Mouse (Mus musculus) embryo, embryonic 10.5 days (tissue): ENCODE results near the gene Pip4k2a.

Experiments
- DNase-seq: peaks from one replicate; pipeline ENCODE4 v3.0.0-alpha.2; 2015; ENCODE audit warnings: low spot score

Gene Pip4k2a

DNA sequence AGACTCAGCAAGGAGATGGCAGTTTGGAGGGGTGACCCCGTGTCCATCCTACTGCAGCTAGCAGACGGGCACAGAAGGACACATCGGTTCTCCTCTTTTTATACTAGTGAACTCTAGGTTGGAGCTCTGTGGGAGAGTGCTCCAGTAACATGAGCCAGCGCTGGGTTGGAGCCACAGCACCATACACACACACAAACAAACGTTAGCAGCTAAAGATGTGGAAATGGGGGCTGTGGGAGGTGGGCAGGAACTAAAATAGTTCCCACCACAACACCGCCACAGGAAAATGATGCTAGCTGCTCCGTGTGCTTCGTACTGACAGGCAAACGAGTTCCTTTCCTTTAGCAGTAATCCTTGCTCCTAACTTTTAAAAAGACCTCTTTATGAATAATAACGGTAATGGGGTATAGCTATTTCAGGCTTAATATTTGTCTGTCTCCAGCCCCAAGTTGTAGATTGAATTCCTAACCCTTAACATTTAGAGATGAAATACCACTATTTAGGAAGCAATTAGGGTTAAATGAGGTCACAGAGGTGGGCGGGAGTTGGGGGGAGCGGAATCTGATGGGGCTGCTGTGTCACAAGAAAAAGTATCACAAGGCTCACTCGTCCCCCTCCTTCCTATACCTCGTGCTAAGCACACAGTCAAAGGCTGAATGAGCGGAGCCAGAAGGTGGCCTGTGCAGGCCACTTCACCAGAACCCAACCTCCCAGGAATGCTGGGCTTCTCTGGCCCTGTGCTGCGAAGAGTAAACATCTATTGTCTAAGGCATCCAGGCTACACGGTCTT is 73.9 kb downstream of the Pip4k2a start:
- no peak for DNase-seq

DNA sequence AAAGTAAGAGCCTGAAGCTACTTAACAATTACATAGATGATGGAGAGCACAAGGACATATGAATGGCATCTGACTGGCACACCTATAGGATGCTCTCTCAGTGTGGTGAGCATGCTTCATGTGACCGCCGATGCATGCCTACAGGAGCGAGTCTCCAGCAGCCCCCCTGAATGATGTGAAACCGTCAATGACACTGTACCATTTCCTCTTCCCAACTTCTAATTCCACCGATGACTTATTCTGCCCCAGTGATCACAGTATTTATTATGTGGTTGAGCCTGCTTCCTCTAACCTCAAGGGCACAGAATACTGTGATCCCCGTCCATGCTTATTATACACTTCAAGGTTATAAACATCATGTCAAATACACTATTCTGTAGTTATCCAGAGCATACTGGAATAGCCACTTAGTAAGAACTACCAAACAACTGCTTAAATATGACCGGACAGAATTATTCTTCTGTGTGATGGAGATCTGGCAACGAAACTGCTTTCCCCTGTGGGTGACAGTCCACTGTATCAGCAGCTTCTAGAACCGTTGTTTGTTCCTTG is 74.8 kb downstream of the Pip4k2a start:
- DNase-seq, result no peak

DNA sequence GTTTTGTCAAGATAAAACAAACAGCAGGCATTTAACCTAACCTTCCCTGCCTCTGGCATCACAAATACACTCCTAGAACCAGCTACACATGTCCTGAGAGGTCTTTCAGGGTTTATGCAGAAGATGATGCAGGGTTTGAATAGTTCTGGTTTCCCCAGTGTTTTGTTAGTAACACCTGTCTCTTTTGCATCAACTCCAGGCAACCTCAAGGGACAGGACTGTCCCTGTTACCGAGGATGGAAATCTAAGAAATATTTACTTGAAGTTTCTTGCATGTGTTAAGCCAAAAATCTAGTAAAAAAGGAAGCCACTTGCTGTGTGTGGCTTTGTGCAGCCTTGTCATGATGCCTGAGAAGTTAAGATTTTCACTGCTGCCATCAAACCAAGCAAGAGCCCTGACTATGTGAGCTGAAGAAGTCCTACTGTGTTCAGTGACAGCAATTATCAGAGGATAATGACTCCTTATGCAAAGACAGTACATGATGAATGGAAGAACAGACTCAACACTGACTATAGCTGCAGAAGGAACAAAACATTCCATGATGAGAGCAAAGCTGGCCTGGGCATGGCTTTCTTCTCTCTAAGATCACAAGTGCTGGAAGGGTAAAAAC is 76.3 kb downstream of the Pip4k2a start:
- no peak for DNase-seq

DNA sequence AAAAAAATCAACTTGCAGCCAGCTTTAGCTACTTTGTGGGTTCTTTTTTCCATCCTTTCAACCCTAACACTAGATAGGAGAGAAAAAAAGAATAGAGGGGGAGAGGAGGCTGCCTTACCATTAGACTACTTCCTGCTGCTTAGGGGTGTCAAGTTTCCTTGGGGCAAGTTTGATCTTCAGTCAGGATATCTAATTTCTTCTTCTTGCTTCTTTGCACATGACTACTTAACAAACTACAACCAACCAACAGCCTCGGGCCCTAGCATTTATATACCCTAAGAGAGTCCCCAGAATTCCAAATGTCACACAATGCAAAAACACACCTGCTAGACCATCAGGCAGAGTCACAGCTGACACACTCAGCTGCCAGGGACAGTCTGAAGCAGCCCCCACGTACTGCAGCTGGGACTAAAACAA is 77.5 kb downstream of the Pip4k2a start:
- no peak for DNase-seq

DNA sequence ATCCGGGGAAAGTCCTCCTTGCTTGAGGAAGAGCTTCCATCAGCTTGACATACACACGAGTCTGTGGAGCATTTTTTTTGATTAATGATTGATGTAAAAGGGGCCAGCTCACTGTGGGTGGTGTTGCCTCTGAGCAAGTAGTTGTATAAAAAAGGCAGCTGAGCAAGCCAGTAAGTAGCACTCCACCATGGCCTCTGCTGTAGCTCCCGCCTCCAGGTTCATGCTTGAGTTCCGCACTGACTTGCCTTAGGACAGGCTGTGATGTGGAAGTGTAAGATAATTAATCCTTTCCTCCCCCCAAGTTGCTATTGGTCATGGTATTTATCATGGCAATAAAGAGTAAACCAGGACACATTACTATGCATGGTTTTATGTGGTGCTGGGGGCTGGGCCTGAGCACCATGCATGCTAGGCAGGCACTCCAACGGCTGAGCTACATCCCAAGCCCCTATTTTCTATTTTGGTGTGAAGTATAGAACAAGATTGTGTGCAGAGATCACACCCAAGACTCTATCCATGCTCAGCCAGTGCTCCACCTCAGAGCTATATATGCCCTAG is 78.0 kb downstream of the Pip4k2a start:
- no peak for DNase-seq

DNA sequence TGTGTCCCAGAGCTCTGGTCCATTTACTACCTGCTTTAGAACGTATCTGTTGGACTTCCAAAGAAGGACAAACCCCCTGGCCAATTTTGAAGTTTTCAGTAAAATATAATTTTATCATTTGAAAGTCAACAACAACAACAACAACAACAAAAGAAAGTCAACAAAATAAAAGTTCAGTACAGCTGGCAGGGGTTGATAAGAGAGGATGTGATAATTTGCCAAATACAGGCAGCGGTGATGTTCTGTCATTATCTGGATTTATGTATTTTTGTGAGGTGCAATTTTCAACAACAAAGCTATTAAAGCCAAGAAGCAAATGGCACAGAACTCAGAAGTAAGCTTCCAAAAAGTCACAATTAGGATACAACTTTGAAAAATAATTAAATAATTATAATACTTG is 80.1 kb downstream of the Pip4k2a start:
- DNase-seq, result no peak

DNA sequence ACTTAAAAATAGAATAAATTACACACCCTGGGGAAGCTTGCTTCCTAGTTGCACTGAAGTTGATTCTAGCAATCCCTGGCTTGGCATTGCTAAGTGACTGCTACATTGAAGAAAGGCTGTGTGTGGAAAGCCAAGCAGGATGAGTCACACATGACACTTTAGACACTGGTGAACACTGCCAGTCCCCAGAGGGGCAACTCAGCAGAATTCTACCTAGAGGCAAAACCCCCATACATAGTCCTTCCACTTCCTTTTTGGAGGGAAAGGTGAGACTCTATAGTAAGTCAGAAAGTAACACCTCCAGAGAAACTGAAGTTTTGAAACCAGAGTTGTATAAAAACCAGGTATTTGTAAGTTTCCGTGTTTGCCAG is 80.6 kb downstream of the Pip4k2a start:
- DNase-seq, result no peak

DNA sequence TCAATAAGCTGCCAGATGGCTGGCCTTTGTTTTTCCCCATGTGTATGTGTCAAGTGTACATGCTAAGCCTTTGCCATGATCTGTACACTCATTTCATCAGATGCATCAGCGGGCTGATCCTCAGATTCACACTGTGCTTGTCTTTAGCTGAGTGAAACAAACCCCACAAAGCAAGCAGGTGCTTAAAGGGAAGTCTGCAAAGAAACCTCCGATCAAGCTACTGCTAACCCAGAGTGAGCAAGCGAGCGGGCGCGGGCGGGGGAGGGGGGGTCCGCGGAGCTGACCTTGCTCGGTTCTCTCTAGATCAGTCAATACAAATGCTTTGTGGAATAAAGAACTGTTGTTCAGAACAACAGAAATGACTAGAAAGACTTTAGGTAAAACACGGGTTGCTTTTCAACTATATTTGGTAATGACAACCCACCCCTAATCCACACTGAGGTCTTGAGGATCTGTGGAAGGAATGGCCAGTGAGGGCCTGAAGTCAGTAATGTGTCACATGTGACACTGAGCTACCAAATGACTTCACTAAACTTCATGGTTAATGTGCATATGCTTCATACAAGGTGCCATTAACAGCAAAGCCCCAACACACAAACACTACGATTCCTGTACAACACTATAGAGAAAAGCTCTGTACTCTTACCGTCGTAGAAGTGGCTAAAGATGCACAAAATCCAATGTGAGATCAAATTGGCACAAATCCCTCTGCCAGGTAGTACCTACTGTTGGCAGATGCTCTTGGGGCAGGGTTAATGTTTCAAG is 81.1 kb downstream of the Pip4k2a start:
- no peak for DNase-seq

DNA sequence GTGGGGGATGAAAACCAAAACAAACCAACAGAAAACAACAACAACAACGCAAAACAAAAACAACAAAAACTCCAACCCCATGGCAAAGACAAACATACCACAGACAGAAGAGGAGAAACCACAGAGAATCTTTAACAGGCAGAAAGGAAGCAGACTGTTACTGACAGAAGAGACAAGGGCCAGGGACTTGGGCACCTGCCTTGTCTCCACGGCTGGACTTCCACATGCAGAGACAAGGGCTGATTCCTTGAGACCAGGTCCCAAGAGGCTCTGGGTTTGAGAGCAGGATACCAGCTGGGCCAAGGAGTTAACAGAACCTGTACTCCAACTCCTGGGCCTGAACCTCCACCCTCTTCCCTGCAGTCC is 81.9 kb downstream of the Pip4k2a start:
- DNase-seq, result no peak

DNA sequence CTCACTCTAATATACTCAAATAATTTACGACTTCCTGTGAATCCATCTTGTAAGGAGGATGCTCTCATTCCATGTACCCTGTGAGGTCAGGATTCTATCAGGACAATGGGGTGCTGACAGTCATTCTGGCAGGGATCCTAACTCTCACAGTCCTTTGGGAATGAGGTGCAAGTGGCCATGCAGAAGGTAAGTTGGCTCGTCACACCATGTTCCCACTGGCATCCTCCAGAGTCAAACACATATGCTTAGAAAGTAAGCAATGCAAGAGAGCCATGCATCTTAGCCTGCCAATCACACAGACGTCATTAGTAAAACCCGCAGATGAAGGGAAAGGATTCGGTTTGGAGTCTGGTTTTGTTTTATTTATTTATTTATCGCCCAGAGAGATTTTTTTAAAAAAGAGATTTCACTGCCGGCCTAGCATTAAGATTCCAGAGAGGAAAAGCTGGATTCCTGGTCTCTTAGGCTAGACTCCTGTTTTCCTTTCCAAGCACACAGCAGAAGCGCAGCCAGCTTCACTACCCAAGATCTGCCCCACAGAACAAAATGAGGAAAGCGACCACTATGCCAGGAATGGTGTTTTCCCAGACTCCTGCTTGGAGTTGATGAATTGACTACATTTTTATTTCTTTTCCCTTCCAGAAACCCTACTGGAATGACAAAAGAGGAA is 82.4 kb downstream of the Pip4k2a start:
- no peak for DNase-seq

DNA sequence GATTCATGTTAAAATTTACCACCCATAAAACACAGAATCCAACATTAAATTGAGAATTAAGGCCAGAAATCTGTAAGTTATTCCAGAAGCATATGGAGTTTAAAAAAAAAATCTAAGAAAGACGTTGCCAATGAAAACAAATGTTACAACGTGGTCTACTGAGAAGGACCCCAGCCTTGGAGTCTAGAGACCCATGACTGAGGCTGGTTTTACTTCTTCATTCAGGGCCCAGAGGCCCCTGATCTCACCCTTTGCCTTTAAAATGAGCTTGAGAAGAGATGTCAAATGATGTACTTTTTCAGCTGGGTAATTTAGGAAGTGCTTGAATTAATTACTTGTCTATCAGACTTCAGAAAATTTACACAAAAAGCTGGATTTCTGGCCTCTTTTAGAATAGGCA is 83.2 kb downstream of the Pip4k2a start:
- DNase-seq, result no peak

DNA sequence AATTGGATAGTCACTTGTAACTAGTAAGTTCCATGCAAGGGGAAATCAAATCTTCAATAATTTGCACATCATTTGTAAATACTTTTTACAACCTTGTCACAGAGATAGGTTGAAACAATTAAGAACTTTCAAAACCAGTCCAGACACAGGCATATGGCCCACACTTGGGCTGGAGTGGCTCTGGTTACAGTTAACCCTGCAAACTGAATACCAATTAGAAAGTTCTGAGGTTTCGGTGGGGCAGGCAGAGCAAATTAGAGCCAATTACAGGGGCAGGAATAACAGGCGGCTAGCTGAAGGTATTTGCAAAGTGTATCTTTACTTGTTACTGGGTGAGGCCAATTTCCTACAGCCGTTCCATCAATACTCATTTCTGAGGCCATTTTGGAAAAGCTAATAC is 84.3 kb downstream of the Pip4k2a start:
- peak; percentile 28 for DNase-seq

DNA sequence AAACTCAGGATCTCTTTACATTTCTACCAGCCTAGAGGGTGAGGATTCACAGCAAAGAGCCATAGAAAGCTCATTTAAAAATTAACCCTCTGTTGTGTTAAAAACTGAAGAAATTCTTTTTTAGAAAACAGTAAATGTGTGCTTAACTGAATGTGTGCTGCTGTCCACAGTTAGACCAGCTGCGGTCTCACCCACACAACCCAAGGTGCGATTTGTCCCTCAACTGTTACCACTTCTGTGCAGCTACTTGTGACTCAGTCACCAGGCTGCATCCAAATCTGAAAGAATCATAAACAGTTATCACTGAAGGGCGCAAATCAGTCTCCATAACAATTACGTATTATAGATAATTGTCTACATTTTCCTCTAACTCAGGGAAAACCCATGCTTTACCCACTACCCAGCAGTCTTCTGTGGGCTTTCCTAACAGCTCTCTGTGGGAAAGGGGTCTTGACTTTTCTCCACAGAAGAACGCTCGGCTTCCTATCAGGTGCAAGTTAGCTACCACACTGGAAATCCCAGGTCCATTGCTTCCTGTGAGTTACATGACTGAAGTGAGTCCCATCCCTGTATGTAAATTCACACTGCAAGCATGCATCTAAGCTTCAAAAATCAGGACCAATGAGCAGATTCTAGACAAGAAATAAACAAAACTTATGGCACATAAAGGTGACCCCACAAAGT is 86.5 kb downstream of the Pip4k2a start:
- no peak for DNase-seq

DNA sequence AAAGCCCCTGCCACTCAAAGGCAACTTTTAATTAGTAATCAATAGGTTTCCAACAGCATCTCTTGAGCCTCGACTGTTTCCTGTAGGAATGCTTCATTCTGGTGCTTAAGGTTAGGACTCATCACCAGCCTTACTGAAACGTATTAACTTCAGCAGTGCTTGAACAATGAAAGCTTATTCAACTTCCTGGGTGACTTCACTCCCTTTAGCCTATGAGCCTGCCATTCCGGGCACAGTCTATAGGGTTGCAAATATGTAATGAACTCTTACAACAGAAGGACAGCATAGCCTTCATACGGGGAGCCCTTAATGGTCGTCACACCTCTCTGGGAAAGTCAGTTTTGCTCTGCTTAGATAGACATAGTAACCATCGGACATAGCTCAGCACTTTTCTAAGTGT is 87.7 kb downstream of the Pip4k2a start:
- DNase-seq, result no peak

DNA sequence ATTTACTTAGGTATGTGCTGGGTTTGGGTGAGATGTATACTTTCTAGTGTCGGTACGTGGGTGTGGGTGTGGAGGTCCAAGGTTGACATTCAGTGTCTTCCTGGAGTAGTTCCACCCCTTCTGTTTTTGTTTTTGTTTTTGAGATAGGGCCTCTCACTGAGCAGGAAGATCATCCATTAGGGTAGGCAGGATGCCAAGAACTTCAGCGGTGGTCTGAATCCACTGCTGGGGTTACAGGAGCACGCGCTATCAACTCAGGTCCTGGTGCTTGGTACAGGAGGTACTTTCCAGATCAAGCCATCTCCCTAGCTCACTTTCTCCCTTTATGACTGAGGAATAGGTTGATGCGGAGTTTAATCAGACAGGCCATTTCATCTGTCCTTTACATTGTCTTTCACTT is 88.2 kb downstream of the Pip4k2a start:
- DNase-seq, result no peak

DNA sequence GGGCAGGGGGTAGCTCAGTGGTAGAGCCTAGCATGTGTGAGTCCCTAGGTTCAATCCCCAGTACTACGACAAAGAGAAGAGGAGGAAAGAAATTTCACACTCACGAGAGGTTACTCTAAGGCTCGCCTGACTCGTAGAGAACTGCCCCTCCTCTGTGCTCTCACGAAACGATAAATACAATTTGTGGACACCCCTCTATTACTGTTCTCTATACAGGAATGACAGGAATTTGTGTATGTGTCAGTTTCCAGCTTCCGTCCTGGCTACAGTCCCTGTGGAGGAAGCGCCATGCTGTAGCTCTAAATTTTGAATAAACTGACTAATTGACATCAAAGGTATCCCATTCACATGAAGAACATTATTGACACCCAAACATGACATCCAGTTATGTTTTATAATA is 90.7 kb downstream of the Pip4k2a start:
- DNase-seq, result no peak

DNA sequence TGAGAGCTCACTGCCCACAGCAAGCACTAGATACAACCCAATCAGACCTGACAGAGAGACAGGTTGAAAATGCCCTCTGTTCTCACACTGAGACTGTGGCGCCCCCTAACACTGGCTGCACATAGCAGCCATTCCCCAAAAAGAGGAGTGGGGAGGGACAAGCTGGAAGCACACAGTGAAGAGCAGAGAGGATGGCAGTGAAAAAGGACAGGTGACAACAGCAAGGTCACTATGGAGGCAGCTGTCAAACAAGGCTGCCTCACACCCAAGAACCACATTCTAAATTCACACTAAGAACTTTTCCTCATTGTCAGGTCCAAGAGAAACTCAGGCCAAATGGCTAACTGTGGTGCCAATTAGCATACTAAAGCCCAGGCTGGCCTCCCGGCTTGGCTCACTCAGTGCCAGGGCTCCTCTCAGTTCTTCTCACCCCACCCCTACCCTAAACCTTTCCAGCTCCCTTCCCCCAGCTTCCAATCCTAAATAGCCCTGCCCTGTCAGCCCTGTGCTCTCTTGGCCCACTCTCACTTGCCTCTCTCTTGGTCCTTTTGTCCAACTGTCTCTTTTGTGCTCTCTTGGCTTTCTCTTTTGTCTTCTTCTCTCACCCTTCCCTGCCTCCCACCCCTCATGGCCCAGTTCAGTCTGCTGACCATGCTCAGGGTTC is 91.4 kb downstream of the Pip4k2a start:
- DNase-seq, result peak; percentile 22

DNA sequence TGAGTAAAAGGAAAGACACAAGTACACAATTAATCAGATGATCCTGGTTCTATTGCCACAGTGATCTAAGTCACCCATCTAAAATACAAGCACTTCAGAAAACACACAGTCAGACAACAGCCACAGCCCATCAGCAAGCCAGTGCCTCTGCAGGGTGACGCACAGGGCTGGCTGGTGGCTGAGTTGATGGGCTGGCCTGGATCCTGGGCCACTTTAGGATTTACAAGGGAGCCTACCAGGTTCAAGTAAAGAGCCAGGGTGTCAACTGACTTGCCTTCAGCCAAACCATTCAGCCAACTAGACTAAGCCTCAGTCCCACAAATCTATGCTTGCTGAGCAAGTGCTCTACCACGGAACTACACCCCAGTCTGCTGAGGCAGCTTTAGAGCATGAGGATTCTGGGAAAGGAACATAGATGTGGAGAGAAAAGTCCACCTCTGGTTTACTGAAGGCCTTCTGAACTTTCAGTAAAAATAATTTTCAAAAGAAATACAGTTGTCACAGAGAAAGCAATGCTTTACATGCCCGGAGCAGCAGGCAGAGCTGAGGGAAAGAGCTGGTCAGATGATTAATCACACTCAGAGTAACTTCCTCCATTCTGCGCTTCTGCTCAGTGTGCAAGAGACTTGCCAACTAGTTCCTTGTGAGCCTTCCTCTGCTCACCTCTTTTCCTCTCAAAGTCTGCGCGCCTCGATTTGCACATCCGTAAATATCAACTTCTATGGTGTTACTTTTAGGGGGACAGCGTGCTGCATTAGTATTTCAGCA is 94.4 kb downstream of the Pip4k2a start:
- no peak for DNase-seq

DNA sequence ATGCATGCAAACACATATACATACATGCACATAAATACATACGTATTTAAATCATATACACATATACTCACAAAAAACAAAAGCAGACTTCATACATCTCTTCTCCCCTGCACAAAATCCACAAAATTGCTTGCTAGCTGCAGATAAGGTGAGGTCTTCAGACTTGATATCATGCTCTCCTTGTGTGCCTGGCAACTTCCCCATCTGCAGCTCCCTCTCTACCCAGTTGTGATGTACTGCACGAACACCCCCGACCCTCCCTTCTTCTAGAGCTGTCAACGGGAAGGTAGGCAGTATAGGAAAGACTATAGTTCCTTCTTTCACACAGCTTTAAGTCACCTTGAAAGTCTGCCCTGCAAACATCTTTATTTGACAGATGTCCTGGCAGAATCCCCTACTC is 96.8 kb downstream of the Pip4k2a start:
- no peak for DNase-seq

DNA sequence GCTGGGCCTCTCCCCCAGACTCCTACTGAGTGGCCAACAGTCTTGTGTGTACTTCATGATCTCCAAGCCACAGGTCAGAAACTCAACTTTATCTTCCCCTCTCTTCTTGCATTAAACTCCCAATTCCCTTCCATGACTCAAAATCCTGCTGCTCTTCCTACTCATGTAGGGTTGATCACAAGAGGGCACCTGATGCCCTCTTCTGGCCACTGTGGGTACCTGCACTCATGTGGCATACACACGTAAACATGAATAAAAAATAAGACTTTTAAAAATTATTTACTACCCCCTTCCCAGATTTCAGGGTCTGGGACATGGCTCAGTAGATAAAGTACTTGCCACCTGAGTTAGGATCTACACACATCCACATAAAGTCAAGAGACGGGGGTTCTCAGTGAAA is 97.3 kb downstream of the Pip4k2a start:
- DNase-seq, result no peak
